Mouse (Mus musculus) hindbrain, embryonic 16.5 days (tissue): ENCODE results near the gene Pappa. TPM values are rescaled to one million over a fixed set of nuclear protein-coding genes. Genes with fewer than 3 reads are reported as not detected.

Experiments
- ATAC-seq: fragments of 200-750 bp; cut with Nextera tagmentation; 2 replicates; pipeline ENCODE4 v1.8.0; 2017; ENCODE audit warnings: moderate TSS enrichment, moderate library complexity
- H3K27ac ChIP-seq: fragments of 300-500 bp; sonication (generic); 2 replicates; pipeline ENCODE4 v1.5.1; 2014; ENCODE audit warnings: low read depth, mild to moderate bottlenecking, control low read depth, low read length, moderate library complexity
- H3K27me3 ChIP-seq: fragments of 300-500 bp; sonication (generic); replicated peaks from 2 replicates; pipeline ENCODE4 v1.6.1; 2014; ENCODE audit warnings: low read length; ENCODE audit not compliant: control insufficient read depth, insufficient read depth
- H3K36me3 ChIP-seq: fragments of 300-500 bp; sonication (generic); 2 replicates; pipeline ENCODE4 v1.6.1; 2014; ENCODE audit warnings: mild to moderate bottlenecking, low read length, moderate library complexity, mixed read lengths; ENCODE audit not compliant: control insufficient read depth, insufficient read depth
- H3K4me1 ChIP-seq: fragments of 300-500 bp; sonication (generic); 2 replicates; pipeline ENCODE4 v1.6.1; 2014; ENCODE audit warnings: low read depth, low read length; ENCODE audit not compliant: control insufficient read depth, insufficient read depth
- H3K4me2 ChIP-seq: fragments of 300-500 bp; sonication (generic); 2 replicates; pipeline ENCODE4 v1.6.1; 2014; ENCODE audit warnings: mild to moderate bottlenecking, low read length, control low read depth, moderate library complexity
- H3K4me3 ChIP-seq: fragments of 300-500 bp; sonication (generic); 2 replicates; pipeline ENCODE4 v1.5.1; 2014; ENCODE audit warnings: mild to moderate bottlenecking, low read length, control low read depth, moderate library complexity
- H3K9ac ChIP-seq: fragments of 300-500 bp; sonication (generic); 2 replicates; pipeline ENCODE4 v1.6.1; 2014; ENCODE audit warnings: low read depth, mild to moderate bottlenecking, control low read depth, low read length, moderate library complexity
- H3K9me3 ChIP-seq: fragments of 300-500 bp; sonication (generic); 2 replicates; pipeline ENCODE4 v1.6.1; 2014; ENCODE audit warnings: mild to moderate bottlenecking, low read length, moderate library complexity; ENCODE audit not compliant: control insufficient read depth
- WGBS: fragments of 180-500 bp; shearing (Covaris S2); extraction: QIAGEN DNeasy Blood & Tissue Kit; methylation state at CpG from one replicate; pipeline ENCODE4 v1.1.7; 2014; 5-methylcytosine and 5-hydroxymethylcytosine counted together
- polyA plus RNA-seq: library from polyadenylated mRNA; unstranded; fragments of >200 nt; fragmentation: Nextera tagmentation; extraction: Ambion mirVana; gene quantifications from 2 replicates; pipeline ENCODE4 v1.2.1, GENCODE M21; 2015

Gene Pappa
- polyA plus RNA-seq, 1 experiment from 2014 or later = 0.93 TPM

DNA sequence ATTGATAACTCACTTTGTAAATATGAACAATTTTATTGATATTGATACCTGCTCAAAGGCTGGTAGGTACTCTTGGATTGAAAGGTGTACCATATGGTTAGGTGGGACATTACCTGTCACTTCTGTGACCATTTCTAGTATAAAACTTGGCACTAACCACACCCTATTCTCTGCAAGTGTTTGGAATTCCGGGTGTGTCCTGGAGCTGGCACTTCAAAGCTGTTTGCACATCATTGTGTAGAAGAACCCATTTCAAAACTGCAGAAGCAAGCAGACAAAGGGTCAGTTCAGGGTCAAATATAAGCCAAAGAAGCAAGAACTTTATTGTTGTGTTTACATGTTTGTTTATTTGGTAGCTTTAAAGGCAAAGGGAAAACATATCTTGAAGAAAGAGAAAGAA, 171.8 kb downstream of the Pappa start:
- H3K27me3 ChIP-seq = no peaks in the 10 kb centered on the region
- 59% methylated on average over 1 of the region's 1 CpGs for WGBS
- ATAC-seq = no peak
- H3K27ac ChIP-seq = no peak overlapping the region
- H3K36me3 ChIP-seq = no peaks in the 10 kb centered on the region
- no peaks in the 10 kb centered on the region for H3K9me3 ChIP-seq
- no peak overlapping the region for H3K4me2 ChIP-seq
- H3K4me3 ChIP-seq = no peak overlapping the region
- H3K4me1 ChIP-seq = no peaks in the 10 kb centered on the region; the same call in 1 of the 2 replicates
- no peak overlapping the region for H3K9ac ChIP-seq

GRCm38 (mm10) chr4:65296356-65296967, 172.5 kb downstream of the Pappa start:
- Histone ChIP-seq H3K27ac (no peak overlapping the region), H3K4me1 (no peaks in the 10 kb centered on the region; the same call in 1 of the 2 replicates), H3K9ac (no peak overlapping the region), H3K9me3 (no peaks in the 10 kb centered on the region), H3K36me3 (no peaks in the 10 kb centered on the region), H3K27me3 (no peaks in the 10 kb centered on the region), H3K4me3 (no peak overlapping the region), H3K4me2 (no peak overlapping the region)
- ATAC-seq = no peak
- 21% methylated on average over 7 of the region's 7 CpGs for WGBS

GRCm38 (mm10) chr4:65296968-65297499, 173.1 kb downstream of the Pappa start:
- H3K4me2 ChIP-seq = no peak overlapping the region
- peak; percentile 79 for ATAC-seq

GRCm38 (mm10) chr4:65298212-65299181, 174.5 kb downstream of the Pappa start:
- WGBS = 59% methylated on average over 9 of the region's 9 CpGs
- Histone ChIP-seq H3K9ac (no peak overlapping the region), H3K4me1 (no peaks in the 10 kb centered on the region; the same call in 1 of the 2 replicates), H3K4me2 (no peak overlapping the region), H3K4me3 (no peak overlapping the region), H3K36me3 (no peaks in the 10 kb centered on the region), H3K9me3 (no peaks in the 10 kb centered on the region), H3K27ac (no peak overlapping the region), H3K27me3 (no peaks in the 10 kb centered on the region)
- no peak for ATAC-seq

More at GRCm38 (mm10) chr4:65296968-65297499, 173.1 kb downstream of the Pappa start:
- 7% methylated on average over 13 of the region's 13 CpGs for WGBS
- Histone ChIP-seq H3K27ac (no peak overlapping the region), H3K9ac (no peak overlapping the region), H3K9me3 (no peaks in the 10 kb centered on the region), H3K36me3 (no peaks in the 10 kb centered on the region), H3K4me1 (no peaks in the 10 kb centered on the region; the same call in 1 of the 2 replicates), H3K4me3 (no peak overlapping the region), H3K27me3 (no peaks in the 10 kb centered on the region)

GRCm38 (mm10) chr4:65299365-65299764, 175.4 kb downstream of the Pappa start:
- WGBS = 55% methylated on average over 1 of the region's 1 CpGs
- H3K27me3 ChIP-seq = no peaks in the 10 kb centered on the region
- H3K9ac ChIP-seq = no peak overlapping the region
- H3K4me1 ChIP-seq = no peaks in the 10 kb centered on the region; the same call in 1 of the 2 replicates
- H3K9me3 ChIP-seq = no peaks in the 10 kb centered on the region
- ATAC-seq = no peak
- H3K4me3 ChIP-seq = no peak overlapping the region
- H3K4me2 ChIP-seq = no peak overlapping the region
- H3K36me3 ChIP-seq = no peaks in the 10 kb centered on the region
- no peak overlapping the region for H3K27ac ChIP-seq

DNA sequence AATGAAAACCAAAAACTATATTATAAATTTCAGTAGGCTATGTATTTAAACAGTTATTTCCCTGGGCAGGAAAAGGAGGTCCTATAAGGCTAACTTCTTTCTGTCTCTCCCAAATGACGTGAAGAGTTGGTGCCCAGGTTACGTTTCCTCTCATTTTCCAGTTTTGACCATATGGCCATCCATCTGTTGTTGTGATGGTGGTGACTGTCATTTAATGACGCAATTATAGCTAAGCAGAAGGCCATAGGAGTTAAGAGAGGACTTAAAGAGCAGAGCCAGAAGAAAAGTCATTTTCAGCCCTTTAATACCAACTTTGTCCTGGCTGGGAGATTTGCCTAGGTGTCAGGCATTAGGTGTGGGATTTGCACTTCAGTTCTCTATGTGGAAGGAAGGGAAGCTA, 176.5 kb downstream of the Pappa start:
- no peak for ATAC-seq
- 77% methylated on average over 3 of the region's 3 CpGs for WGBS
- H3K9me3 ChIP-seq = no peaks in the 10 kb centered on the region

DNA sequence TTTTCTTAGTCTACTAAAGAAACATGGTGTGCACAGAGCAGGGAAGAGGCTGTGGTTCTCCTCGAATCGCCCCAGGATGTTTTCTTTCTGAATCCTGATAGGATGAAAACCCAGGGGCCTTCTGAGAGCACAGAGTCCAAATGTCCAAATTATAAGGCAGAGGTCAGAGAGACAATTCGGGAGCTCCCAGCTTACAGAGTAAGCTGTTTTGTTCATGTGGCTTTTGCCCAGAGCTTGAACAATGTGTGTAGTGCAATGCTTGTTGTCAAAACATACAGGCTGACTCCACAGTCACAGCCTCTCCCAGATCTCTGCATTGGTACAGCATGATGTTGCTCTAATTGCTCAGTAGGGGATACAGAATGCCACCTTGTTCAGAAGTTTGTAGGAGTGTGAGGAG, 178.7 kb downstream of the Pappa start:
- Histone ChIP-seq H3K36me3 (no peaks in the 10 kb centered on the region), H3K4me2 (no peak overlapping the region), H3K4me1 (no peaks in the 10 kb centered on the region), H3K27me3 (no peaks in the 10 kb centered on the region), H3K4me3 (no peak overlapping the region), H3K27ac (no peak overlapping the region), H3K9me3 (no peaks in the 10 kb centered on the region), H3K9ac (no peak overlapping the region)
- WGBS = 61% methylated on average over 3 of the region's 3 CpGs
- ATAC-seq = no peak

More for the DNA sequence above, 176.5 kb downstream of the Pappa start:
- no peak overlapping the region for H3K9ac ChIP-seq
- H3K4me1 ChIP-seq = no peaks in the 10 kb centered on the region; the same call in 1 of the 2 replicates
- H3K4me2 ChIP-seq = no peak overlapping the region
- H3K4me3 ChIP-seq = no peak overlapping the region
- H3K36me3 ChIP-seq = no peaks in the 10 kb centered on the region
- H3K27me3 ChIP-seq = no peaks in the 10 kb centered on the region
- H3K27ac ChIP-seq = no peak overlapping the region

DNA sequence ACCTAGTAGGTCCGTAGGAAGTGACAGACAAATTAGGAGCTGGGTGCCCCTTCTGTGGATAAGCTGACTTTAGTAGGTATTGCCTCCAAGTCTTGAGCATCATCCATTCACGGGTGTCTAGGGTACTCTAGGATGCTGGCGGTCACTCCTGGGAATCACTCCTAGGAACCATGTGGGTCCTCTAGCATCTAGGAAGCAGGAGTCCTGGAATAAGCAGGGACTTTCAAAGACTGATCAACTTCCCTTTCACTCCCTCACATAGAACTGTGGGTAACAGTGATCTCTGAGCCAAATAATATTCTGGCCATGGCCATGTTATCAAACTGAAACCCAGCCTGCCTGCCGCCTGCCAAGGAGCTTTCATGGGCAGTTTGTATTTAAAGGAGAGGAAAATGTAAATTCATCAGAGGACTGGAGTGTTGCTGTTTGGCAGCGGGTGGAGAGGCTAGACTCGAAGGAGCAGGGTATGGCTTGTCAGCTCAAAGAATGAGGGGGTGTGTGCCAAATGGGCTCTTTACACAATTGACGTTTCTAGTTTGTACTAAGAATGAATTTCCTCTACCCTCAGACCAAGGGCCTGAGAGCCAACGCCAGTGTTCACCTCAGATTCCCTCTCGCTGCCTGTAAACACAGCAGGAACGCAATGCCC, 194.0 kb downstream of the Pappa start:
- no peaks in the 10 kb centered on the region for H3K27me3 ChIP-seq
- H3K9ac ChIP-seq = no peak overlapping the region
- no peaks in the 10 kb centered on the region for H3K36me3 ChIP-seq
- no peaks in the 10 kb centered on the region for H3K9me3 ChIP-seq
- H3K4me2 ChIP-seq = no peak overlapping the region
- no peaks in the 10 kb centered on the region for H3K4me1 ChIP-seq
- WGBS = 66% methylated on average over 10 of the region's 10 CpGs
- H3K27ac ChIP-seq = no peak overlapping the region
- peak; percentile 54 for ATAC-seq
- H3K4me3 ChIP-seq = no peak overlapping the region
